Mouse (Mus musculus): ENCODE measurements around the gene Zdhhc6. TPM values are rescaled to one million over a fixed set of nuclear protein-coding genes. Genes with fewer than 3 reads are reported as not detected.

Gene Zdhhc6
- polyA plus RNA-seq, 1 experiment: 27.0 TPM

- TF ChIP-seq POLR2A (IDR thresholded peaks at IDR 0.05; ENCODE audit: borderline replicate concordance, insufficient read depth, low read length) (no peak), CTCF (IDR thresholded peaks at IDR 0.05; ENCODE audit: borderline replicate concordance, insufficient read depth, low read depth, low read length) (no peak)
- Histone ChIP-seq H3K4me3 (replicated peaks; ENCODE audit: insufficient read depth, low read depth, low read length) (no peak overlapping the region), H3K27ac (ENCODE audit: insufficient read depth, low read length) (no peak overlapping the region), H3K27me3 (ENCODE audit: control insufficient read depth, insufficient read depth, low read length) (no peaks in the 10 kb centered on the region), H3K4me1 (ENCODE audit: control insufficient read depth, insufficient read depth, low read length) (no peaks in the 10 kb centered on the region)
- WGBS: 37% methylated on average over 5 of the region's 5 CpGs
- DNase-seq: no peak
Observed at GRCm38 (mm10) chr19:55319521-55319920, 3.7 kb upstream of the Zdhhc6 start.

GRCm38 (mm10) chr19:55319036-55319435, 3.2 kb upstream of the Zdhhc6 start:
- no peaks in the 10 kb centered on the region for H3K27me3 ChIP-seq (ENCODE audit: control insufficient read depth, insufficient read depth, low read length)
- no peak for TF ChIP-seq CTCF (IDR thresholded peaks at IDR 0.05; ENCODE audit: borderline replicate concordance, insufficient read depth, low read depth, low read length)
- TF ChIP-seq POLR2A (IDR thresholded peaks at IDR 0.05; ENCODE audit: borderline replicate concordance, insufficient read depth, low read length): no peak
- WGBS: 63% methylated on average over 3 of the region's 3 CpGs
- no peak overlapping the region for H3K27ac ChIP-seq (ENCODE audit: insufficient read depth, low read length)
- DNase-seq: no peak
- H3K4me3 ChIP-seq (replicated peaks; ENCODE audit: insufficient read depth, low read depth, low read length): no peak overlapping the region
- no peaks in the 10 kb centered on the region for H3K4me1 ChIP-seq (ENCODE audit: control insufficient read depth, insufficient read depth, low read length)

GRCm38 (mm10) chr19:55316901-55317300, 1.1 kb upstream of the Zdhhc6 start:
- no peak for DNase-seq
- Histone ChIP-seq H3K4me1 (ENCODE audit: control insufficient read depth, insufficient read depth, low read length) (no peaks in the 10 kb centered on the region), H3K27me3 (ENCODE audit: control insufficient read depth, insufficient read depth, low read length) (no peaks in the 10 kb centered on the region), H3K4me3 (replicated peaks; ENCODE audit: insufficient read depth, low read depth, low read length) (peak overlapping the region; percentile 98), H3K27ac (ENCODE audit: insufficient read depth, low read length) (no peak overlapping the region)
- WGBS: 42% methylated on average over 10 of the region's 10 CpGs
- no peak for TF ChIP-seq CTCF (IDR thresholded peaks at IDR 0.05; ENCODE audit: borderline replicate concordance, insufficient read depth, low read depth, low read length)
- no peak for TF ChIP-seq POLR2A (IDR thresholded peaks at IDR 0.05; ENCODE audit: borderline replicate concordance, insufficient read depth, low read length)

- Histone ChIP-seq H3K27me3 (ENCODE audit: control insufficient read depth, insufficient read depth, low read length) (no peaks in the 10 kb centered on the region), H3K4me1 (ENCODE audit: control insufficient read depth, insufficient read depth, low read length) (no peaks in the 10 kb centered on the region; the same call in 1 of the 2 replicates), H3K4me3 (replicated peaks; ENCODE audit: insufficient read depth, low read depth, low read length) (peak within 1 kb of the TSS; percentile 98), H3K27ac (ENCODE audit: insufficient read depth, low read length) (peak within 1 kb of the TSS; percentile 82)
- under 1% methylated on average over 48 of the region's 48 CpGs for WGBS
- TF ChIP-seq CTCF (IDR thresholded peaks at IDR 0.05; ENCODE audit: borderline replicate concordance, insufficient read depth, low read depth, low read length) (peak; percentile 33; the same call in 1 of the 2 replicates), POLR2A (IDR thresholded peaks at IDR 0.05; ENCODE audit: borderline replicate concordance, insufficient read depth, low read length) (peak; percentile 26; the same call in 1 of the 2 replicates)
- peak; percentile 90 to 94 for DNase-seq
Observed at GRCm38 (mm10) chr19:55316109-55316714, 380 bp upstream of the Zdhhc6 start, which contains the start of gene Vti1a. Gene Vti1a, plus strand, starts transcription at chr19:55316295.

GRCm38 (mm10) chr19:55313649-55314048, 2.2 kb downstream of the Zdhhc6 start:
- DNase-seq: no peak
- Histone ChIP-seq H3K27me3 (ENCODE audit: control insufficient read depth, insufficient read depth, low read length) (no peaks in the 10 kb centered on the region), H3K4me1 (ENCODE audit: control insufficient read depth, insufficient read depth, low read length) (no peaks in the 10 kb centered on the region; the same call in 1 of the 2 replicates), H3K4me3 (replicated peaks; ENCODE audit: insufficient read depth, low read depth, low read length) (no peak overlapping the region), H3K27ac (ENCODE audit: insufficient read depth, low read length) (no peak overlapping the region)
- WGBS: 89% methylated on average over 2 of the region's 2 CpGs
- TF ChIP-seq CTCF (IDR thresholded peaks at IDR 0.05; ENCODE audit: borderline replicate concordance, insufficient read depth, low read depth, low read length) (no peak), POLR2A (IDR thresholded peaks at IDR 0.05; ENCODE audit: borderline replicate concordance, insufficient read depth, low read length) (no peak)

- H3K4me1 ChIP-seq (ENCODE audit: control insufficient read depth, insufficient read depth, low read length): no peaks in the 10 kb centered on the region; the same call in 1 of the 2 replicates
- no peak overlapping the region for H3K27ac ChIP-seq (ENCODE audit: insufficient read depth, low read length)
- no peak overlapping the region for H3K4me3 ChIP-seq (replicated peaks; ENCODE audit: insufficient read depth, low read depth, low read length)
- no peak for DNase-seq
- 82% methylated on average over 8 of the region's 8 CpGs for WGBS
- TF ChIP-seq CTCF (IDR thresholded peaks at IDR 0.05; ENCODE audit: borderline replicate concordance, insufficient read depth, low read depth, low read length): no peak
- no peak for TF ChIP-seq POLR2A (IDR thresholded peaks at IDR 0.05; ENCODE audit: borderline replicate concordance, insufficient read depth, low read length)
- H3K27me3 ChIP-seq (ENCODE audit: control insufficient read depth, insufficient read depth, low read length): no peaks in the 10 kb centered on the region
Observed at GRCm38 (mm10) chr19:55311874-55312273, 4.0 kb downstream of the Zdhhc6 start.

- TF ChIP-seq POLR2A (IDR thresholded peaks at IDR 0.05; ENCODE audit: borderline replicate concordance, insufficient read depth, low read length) (no peak), CTCF (IDR thresholded peaks at IDR 0.05; ENCODE audit: borderline replicate concordance, insufficient read depth, low read depth, low read length) (0 out of 2 replicates have a peak, but pooled peaks have one; percentile 10)
- no peak overlapping the region for H3K27ac ChIP-seq (ENCODE audit: insufficient read depth, low read length)
- no peaks in the 10 kb centered on the region for H3K4me1 ChIP-seq (ENCODE audit: control insufficient read depth, insufficient read depth, low read length)
- no peak overlapping the region for H3K4me3 ChIP-seq (replicated peaks; ENCODE audit: insufficient read depth, low read depth, low read length)
- no peak for DNase-seq
- H3K27me3 ChIP-seq (ENCODE audit: control insufficient read depth, insufficient read depth, low read length): no peaks in the 10 kb centered on the region
Observed at GRCm38 (mm10) chr19:55305024-55305423, 10.8 kb downstream of the Zdhhc6 start.

GRCm38 (mm10) chr19:55300525-55300924, 15.3 kb downstream of the Zdhhc6 start:
- TF ChIP-seq CTCF (IDR thresholded peaks at IDR 0.05; ENCODE audit: borderline replicate concordance, insufficient read depth, low read depth, low read length) (no peak), POLR2A (IDR thresholded peaks at IDR 0.05; ENCODE audit: borderline replicate concordance, insufficient read depth, low read length) (no peak)
- 84% methylated on average over 3 of the region's 3 CpGs for WGBS
- Histone ChIP-seq H3K27me3 (ENCODE audit: control insufficient read depth, insufficient read depth, low read length) (no peaks in the 10 kb centered on the region), H3K27ac (ENCODE audit: insufficient read depth, low read length) (no peak overlapping the region), H3K4me3 (replicated peaks; ENCODE audit: insufficient read depth, low read depth, low read length) (no peak overlapping the region), H3K4me1 (ENCODE audit: control insufficient read depth, insufficient read depth, low read length) (no peaks in the 10 kb centered on the region)
- no peak for DNase-seq
